Mouse (Mus musculus): ENCODE data around the gene Vwa5a. TPM values are rescaled to one million over a fixed set of nuclear protein-coding genes. Genes with fewer than 3 reads are reported as not detected.

Gene Vwa5a
- 58.3 TPM for polyA plus RNA-seq (2017; shearing (Covaris generic))

DNA sequence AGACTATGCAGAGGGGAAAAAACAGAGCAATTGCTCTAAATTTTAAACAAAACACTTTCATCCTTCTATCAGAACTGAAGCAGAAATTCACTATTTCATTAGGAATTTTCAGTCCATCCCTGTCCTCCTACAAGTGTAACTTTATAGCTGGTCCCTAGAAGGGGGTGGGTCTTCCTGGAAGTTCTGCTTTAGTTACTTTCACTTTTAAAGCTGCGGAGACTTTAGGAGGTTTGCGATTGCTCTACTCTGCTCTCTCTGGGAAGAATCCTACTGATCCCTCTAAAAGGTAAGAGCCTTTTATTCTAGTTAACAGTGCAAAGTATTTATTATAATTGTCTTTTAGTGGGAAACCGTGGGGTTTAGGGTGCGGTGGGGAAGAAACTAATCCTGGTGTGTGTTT lies at the start of gene Vwa5a:
TSS of gene Vwa5a (plus strand) at position 167 of the 400 bp plus-strand sequence.

DNA sequence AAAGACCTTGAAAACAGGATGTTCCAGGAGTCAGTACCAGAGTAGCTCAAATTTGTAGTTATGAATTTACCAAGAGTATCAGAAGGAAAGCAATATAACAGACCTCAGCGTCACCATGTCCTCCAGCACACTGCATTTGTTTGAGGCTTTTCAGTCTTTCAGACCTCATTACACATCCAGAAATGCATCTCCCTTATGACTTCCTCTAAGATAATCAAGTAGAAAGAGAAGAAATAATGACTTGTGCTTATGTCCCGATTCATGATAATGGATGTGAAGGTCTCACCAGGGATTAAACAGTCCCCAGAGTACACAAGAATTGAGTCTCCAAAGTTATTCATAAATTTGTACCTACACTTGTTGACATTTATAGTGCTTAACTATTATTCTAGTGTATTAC lies 43.6 kb upstream of the Vwa5a start, which contains the start of gene Olfr918:
TSS of gene Olfr918 (minus strand) at position 101 of the 400 bp plus-strand sequence.

DNA sequence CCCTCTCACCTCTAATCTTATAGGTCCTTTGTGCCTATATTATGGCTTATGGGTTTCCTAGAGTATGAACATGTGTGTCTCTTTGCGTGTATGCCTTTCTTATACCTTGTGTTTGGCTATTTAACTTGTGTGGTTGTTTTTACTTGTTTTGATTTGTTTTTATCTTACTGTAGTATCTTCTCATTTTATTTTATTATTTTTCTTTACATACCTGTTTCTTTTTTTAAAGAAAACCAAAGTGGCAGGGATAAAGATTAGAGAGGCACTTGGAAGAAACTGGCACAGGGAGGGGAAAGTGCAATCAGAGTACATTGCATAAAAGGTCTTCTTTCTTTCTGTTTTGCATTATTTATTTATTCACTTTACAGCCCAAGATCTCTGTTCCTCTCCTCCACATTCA lies 33.9 kb downstream of the Vwa5a start, which contains the start of gene Olfr920:
TSS of gene Olfr920 (plus strand) at position 301 of the 400 bp plus-strand sequence.

DNA sequence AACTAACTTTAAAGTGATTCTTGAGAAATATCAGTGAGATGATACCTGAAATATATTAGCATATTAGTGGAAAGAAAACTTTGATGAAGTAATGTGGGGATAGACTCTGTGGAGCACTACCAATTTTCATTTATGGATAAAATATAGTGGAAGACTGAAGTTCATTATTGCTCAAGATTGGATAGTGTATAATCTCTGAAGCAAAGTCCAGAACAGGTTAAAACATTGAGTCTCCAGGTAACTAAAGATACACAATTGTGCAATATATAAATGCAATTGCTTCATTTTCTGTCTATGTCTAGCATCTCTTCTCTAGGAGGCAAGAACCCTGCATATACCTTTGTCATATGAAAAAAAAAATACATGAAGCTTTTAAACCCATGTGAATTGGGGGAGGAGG lies 54.7 kb downstream of the Vwa5a start, which contains the start of gene Olfr921:
TSS of gene Olfr921 (plus strand) at position 301 of the 400 bp plus-strand sequence.

Other genes starting within 250 kb of the Vwa5a start
- 0.11 TPM for gene Olfr905, start 247.2 kb upstream of the Vwa5a start, polyA plus RNA-seq (2017; shearing (Covaris generic))
- not detected for gene Olfr906, start 231.2 kb upstream of the Vwa5a start, polyA plus RNA-seq (2017; shearing (Covaris generic))
- not detected for gene Olfr907, start 222.5 kb upstream of the Vwa5a start, polyA plus RNA-seq (2017; shearing (Covaris generic))
- not detected for gene Olfr911-ps1, start 196.7 kb upstream of the Vwa5a start, polyA plus RNA-seq (2017; shearing (Covaris generic))
- not detected for gene Olfr910, start 180.4 kb upstream of the Vwa5a start, polyA plus RNA-seq (2017; shearing (Covaris generic))
- gene Olfr912, start 138.1 kb upstream of the Vwa5a start, polyA plus RNA-seq (2017; shearing (Covaris generic)), result 0.09 TPM
- gene Olfr913, start 125.5 kb upstream of the Vwa5a start, polyA plus RNA-seq (2017; shearing (Covaris generic)), result not detected
- not detected for gene Olfr914, start 113.2 kb upstream of the Vwa5a start, polyA plus RNA-seq (2017; shearing (Covaris generic))
- gene Olfr916, start 58.4 kb upstream of the Vwa5a start, polyA plus RNA-seq (2017; shearing (Covaris generic)), result not detected
- not detected for gene Olfr917, start 52.4 kb upstream of the Vwa5a start, polyA plus RNA-seq (2017; shearing (Covaris generic))
- gene Olfr918, start 43.7 kb upstream of the Vwa5a start, polyA plus RNA-seq (2017; shearing (Covaris generic)), result not detected
- gene Olfr919, start 14.6 kb upstream of the Vwa5a start, polyA plus RNA-seq (2017; shearing (Covaris generic)), result not detected
- gene Olfr920, start 34.0 kb downstream of the Vwa5a start, polyA plus RNA-seq (2017; shearing (Covaris generic)), result 0.10 TPM
- gene Olfr921, start 54.8 kb downstream of the Vwa5a start, polyA plus RNA-seq (2017; shearing (Covaris generic)), result not detected
- not detected for gene Olfr922, start 96.3 kb downstream of the Vwa5a start, polyA plus RNA-seq (2017; shearing (Covaris generic))
- not detected for gene Olfr923, start 108.3 kb downstream of the Vwa5a start, polyA plus RNA-seq (2017; shearing (Covaris generic))
- not detected for gene Olfr924, start 126.2 kb downstream of the Vwa5a start, polyA plus RNA-seq (2017; shearing (Covaris generic))
- not detected for gene Olfr26, start 136.8 kb downstream of the Vwa5a start, polyA plus RNA-seq (2017; shearing (Covaris generic))
- not detected for gene Olfr926, start 158.9 kb downstream of the Vwa5a start, polyA plus RNA-seq (2017; shearing (Covaris generic))
- gene Olfr930, start 211.5 kb downstream of the Vwa5a start, polyA plus RNA-seq (2017; shearing (Covaris generic)), result not detected